Mouse (Mus musculus): ENCODE data around the gene Dstyk.

DNA sequence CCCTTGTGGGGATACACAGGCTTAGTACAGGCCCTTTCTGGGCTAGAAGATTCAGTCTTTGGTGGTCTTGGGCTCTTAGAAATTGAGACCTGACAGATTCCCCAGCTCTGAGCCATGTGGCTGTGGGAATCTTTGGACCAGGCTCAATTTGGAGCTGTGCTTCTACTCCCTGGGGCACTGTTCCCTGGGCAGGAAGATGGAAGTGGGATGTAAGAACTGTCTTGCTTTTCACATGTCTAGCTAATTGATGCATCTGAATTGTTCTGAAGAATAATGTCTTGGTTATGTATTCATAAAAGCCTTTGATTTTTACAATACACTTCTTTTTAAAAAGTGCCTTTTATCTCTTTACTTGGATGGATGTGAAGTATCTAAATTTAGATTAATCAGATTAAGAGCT lies 8.2 kb downstream of the Dstyk start:
- no peak for TF ChIP-seq EP300 (optimal IDR thresholded peaks at IDR 0.05)
- TF ChIP-seq CTCF (IDR thresholded peaks at IDR 0.05; ENCODE audit: low read depth): no peak

Measured in stomach, postnatal 0 days (tissue).